Mouse (Mus musculus) lung, adult 2 months (tissue): ENCODE results near the gene Actr2.

Experiments used
- CTCF ChIP-seq: fragments of 200-500 bp; IDR thresholded peaks from 2 replicates; pipeline ENCODE4 v1.5.1; 2011; ENCODE audit warnings: mild to moderate bottlenecking, low read length, control low read depth; ENCODE audit not compliant: insufficient read depth
- POLR2A ChIP-seq: fragments of 200-500 bp; IDR thresholded peaks from 2 replicates; pipeline ENCODE4 v1.6.1; 2011; ENCODE audit warnings: low read depth, mild to moderate bottlenecking, control low read depth, low read length, borderline replicate concordance; ENCODE audit errors: extremely low read depth

GRCm38 (mm10) chr11:20133721-20134120, 21.0 kb upstream of the Actr2 start:
- TF ChIP-seq CTCF (no peak), POLR2A (no peak)
